In the genomic region with DNA sequence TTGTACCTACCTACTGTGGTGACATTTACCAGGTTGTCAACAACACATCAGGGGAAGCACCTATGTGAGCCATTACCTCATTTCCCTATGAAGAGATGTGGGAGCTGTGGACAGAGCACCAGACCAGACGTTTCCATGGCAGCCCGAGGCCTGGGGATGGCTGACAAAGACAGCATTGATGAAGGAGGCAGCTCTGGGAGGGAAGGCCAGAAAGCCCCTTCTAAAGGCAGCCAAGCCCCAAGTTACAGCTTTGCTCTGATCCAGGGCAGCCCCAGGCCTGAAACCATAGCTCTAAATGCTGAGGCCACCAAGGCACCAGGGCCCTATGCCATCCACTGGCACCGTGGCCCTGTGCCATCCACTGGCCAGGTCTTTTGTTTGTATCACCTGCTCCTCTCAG, we compare ENCODE assay signal across 15 mouse cellular contexts.
DNase-seq lines count a peak whose midpoint lies in the region; ATAC-seq and TF ChIP-seq lines count a peak whose summit lies in the region.
"Had no signal": no experiment of that assay in that cellular context is flagged by ENCODE, and none has a peak within 500 bp of the region (broad histone marks: within the 10 kb centered on the region; RNA-seq: fewer than 3 reads in every experiment).

No protein-coding gene starts in this region.

- no peak for DNase-seq in stomach, postnatal 0 days (ENCODE audit: low spot score)
- peak; percentile 35 for DNase-seq in hindbrain, embryonic 11.5 days (ENCODE audit: low spot score)
- no peak for DNase-seq in midbrain, embryonic 11.5 days (ENCODE audit: low spot score, missing footprints)
- DNase-seq in thymus, adult 18-20 months = no peak
- no peak for DNase-seq in heart, embryonic 10.5 days (ENCODE audit: low spot score)
- no peak for DNase-seq in spleen, postnatal 4 days (ENCODE audit: low spot score in 2 of 2)
- DNase-seq in layer of hippocampus, adult 8-10 months (ENCODE audit: low spot score in 2 of 2) = no peak
- DNase-seq: cerebellum, adult 2 months; heart, postnatal 10 days; kidney, adult 18-20 months; liver, postnatal 0 days; right cerebral cortex, postnatal 25 days; thymus, postnatal 4 days had no signal

- no peak overlapping the region for H3K4me2 ChIP-seq in stomach, embryonic 14.5 days (replicated peaks; ENCODE audit: low read depth, low read length)
- H3K4me2 ChIP-seq in stomach, postnatal 0 days (replicated peaks; ENCODE audit: low read depth) = no peak overlapping the region
- H3K4me2 ChIP-seq in hindbrain, embryonic 11.5 days (replicated peaks; ENCODE audit: low read depth, low read length) = no peak overlapping the region
- H3K4me2 ChIP-seq in midbrain, embryonic 11.5 days = no peak overlapping the region
- H3K4me2 ChIP-seq: stomach, embryonic 15.5 days had no signal

- no peak overlapping the region for H3K9ac ChIP-seq in stomach, embryonic 14.5 days (replicated peaks; ENCODE audit: low read depth, low read length)
- H3K9ac ChIP-seq in stomach, postnatal 0 days (ENCODE audit: low read length) = no peak overlapping the region
- H3K9ac ChIP-seq in hindbrain, embryonic 11.5 days (ENCODE audit: low read depth, low read length) = 0 out of 2 replicates have a peak overlapping the region, but pooled peaks have one; percentile 27
- H3K9ac ChIP-seq in midbrain, embryonic 11.5 days (ENCODE audit: low read length) = peak overlapping the region; percentile 40; the same call in 1 of the 2 replicates
- H3K9ac ChIP-seq: liver, postnatal 0 days; stomach, embryonic 15.5 days had no signal

- TF ChIP-seq CTCF in stomach, postnatal 0 days (IDR thresholded peaks at IDR 0.05; ENCODE audit: low read depth) = no peak

- H3K27me3 ChIP-seq in stomach, embryonic 14.5 days (ENCODE audit: control insufficient read depth, insufficient read depth, low read length) = no peaks in the 10 kb centered on the region
- H3K27me3 ChIP-seq in stomach, postnatal 0 days (ENCODE audit: control insufficient read depth, insufficient read depth, low read length) = no peaks in the 10 kb centered on the region
- no peaks in the 10 kb centered on the region for H3K27me3 ChIP-seq in hindbrain, embryonic 11.5 days (ENCODE audit: control insufficient read depth, insufficient read depth, low read length)
- H3K27me3 ChIP-seq in midbrain, embryonic 11.5 days (ENCODE audit: control insufficient read depth, insufficient read depth, low read length) = no peaks in the 10 kb centered on the region; the same call in 1 of the 2 replicates
- no peaks in the 10 kb centered on the region for H3K27me3 ChIP-seq in heart, embryonic 10.5 days (ENCODE audit: insufficient read depth, poor library complexity, severe bottlenecking)

- 0 out of 2 replicates have a peak, but pooled peaks have one; percentile 18 for ATAC-seq in stomach, embryonic 14.5 days (ENCODE audit: insufficient number of reproducible peaks, insufficient read depth, low FRiP score, low read depth)
- ATAC-seq in stomach, postnatal 0 days (ENCODE audit: low FRiP score, low TSS enrichment) = no peak
- peak; percentile 43; the same call in 1 of the 2 replicates for ATAC-seq in hindbrain, embryonic 11.5 days (ENCODE audit: low FRiP score)
- ATAC-seq in midbrain, embryonic 11.5 days (ENCODE audit: low FRiP score) = peak; percentile 65
- ATAC-seq: liver, postnatal 0 days had no signal

- peaks cover 11% of the 10 kb centered on the region for H3K4me1 ChIP-seq in stomach, embryonic 14.5 days (ENCODE audit: control insufficient read depth, insufficient read depth, low read length)
- peaks cover 8% of the 10 kb centered on the region; the same call in 1 of the 2 replicates for H3K4me1 ChIP-seq in stomach, postnatal 0 days (replicated peaks; ENCODE audit: control insufficient read depth, insufficient read depth)
- H3K4me1 ChIP-seq in hindbrain, embryonic 11.5 days (replicated peaks; ENCODE audit: control insufficient read depth, insufficient read depth, low read length) = peaks cover 5% of the 10 kb centered on the region; the same call in 1 of the 2 replicates
- peaks cover 18% of the 10 kb centered on the region for H3K4me1 ChIP-seq in midbrain, embryonic 11.5 days (ENCODE audit: control insufficient read depth, insufficient read depth, low read length)
- H3K4me1 ChIP-seq in heart, embryonic 10.5 days = peaks cover 18% of the 10 kb centered on the region

- 77% methylated on average over 3 of the region's 3 CpGs for WGBS in stomach, embryonic 14.5 days
- 74% methylated on average over 3 of the region's 3 CpGs for WGBS in stomach, postnatal 0 days
- WGBS in hindbrain, embryonic 11.5 days = 30% methylated on average over 3 of the region's 3 CpGs
- WGBS in midbrain, embryonic 11.5 days = 33% methylated on average over 3 of the region's 3 CpGs
- 64% methylated on average over 3 of the region's 3 CpGs for WGBS in heart, embryonic 10.5 days

- no peak for TF ChIP-seq EP300 in stomach, postnatal 0 days (optimal IDR thresholded peaks at IDR 0.05)

- no peaks in the 10 kb centered on the region for H3K9me3 ChIP-seq in stomach, embryonic 14.5 days (ENCODE audit: control insufficient read depth, low read depth, low read length)
- H3K9me3 ChIP-seq in stomach, postnatal 0 days (ENCODE audit: control insufficient read depth, low read length) = no peaks in the 10 kb centered on the region
- H3K9me3 ChIP-seq in hindbrain, embryonic 11.5 days (ENCODE audit: control insufficient read depth, low read length) = no peaks in the 10 kb centered on the region
- no peaks in the 10 kb centered on the region for H3K9me3 ChIP-seq in midbrain, embryonic 11.5 days (ENCODE audit: control insufficient read depth, low read length)
- H3K9me3 ChIP-seq in heart, embryonic 10.5 days = no peaks in the 10 kb centered on the region
- H3K9me3 ChIP-seq: stomach, embryonic 15.5 days had no signal

- no peak overlapping the region for H3K4me3 ChIP-seq in stomach, embryonic 14.5 days (ENCODE audit: low read depth, low read length)
- no peak overlapping the region for H3K4me3 ChIP-seq in stomach, postnatal 0 days (ENCODE audit: low read depth, low read length)
- no peak overlapping the region for H3K4me3 ChIP-seq in hindbrain, embryonic 11.5 days (ENCODE audit: low read depth, low read length)
- no peak overlapping the region for H3K4me3 ChIP-seq in midbrain, embryonic 11.5 days (ENCODE audit: low read depth, low read length)
- H3K4me3 ChIP-seq in heart, embryonic 10.5 days = no peak overlapping the region
- H3K4me3 ChIP-seq: stomach, embryonic 15.5 days had no signal

- no peaks in the 10 kb centered on the region for H3K36me3 ChIP-seq in stomach, embryonic 14.5 days (ENCODE audit: control insufficient read depth, insufficient read depth, low read length)
- no peaks in the 10 kb centered on the region for H3K36me3 ChIP-seq in stomach, postnatal 0 days (ENCODE audit: control insufficient read depth, insufficient read depth, low read length)
- H3K36me3 ChIP-seq in hindbrain, embryonic 11.5 days (ENCODE audit: control insufficient read depth, insufficient read depth, low read length) = no peaks in the 10 kb centered on the region
- no peaks in the 10 kb centered on the region for H3K36me3 ChIP-seq in midbrain, embryonic 11.5 days (ENCODE audit: control insufficient read depth, insufficient read depth, low read length)
- H3K36me3 ChIP-seq in heart, embryonic 10.5 days = no peaks in the 10 kb centered on the region
- H3K36me3 ChIP-seq: stomach, embryonic 15.5 days had no signal

- H3K27ac ChIP-seq in stomach, embryonic 14.5 days (ENCODE audit: low read length) = no peak overlapping the region
- no peak overlapping the region for H3K27ac ChIP-seq in stomach, postnatal 0 days (replicated peaks)
- peak overlapping the region; percentile 65; the same call in 1 of the 2 replicates for H3K27ac ChIP-seq in hindbrain, embryonic 11.5 days (ENCODE audit: low read depth, low read length)
- H3K27ac ChIP-seq in midbrain, embryonic 11.5 days (ENCODE audit: low read depth, low read length) = 0 out of 2 replicates have a peak overlapping the region, but pooled peaks have one; percentile 40
- no peak overlapping the region for H3K27ac ChIP-seq in heart, embryonic 10.5 days
- H3K27ac ChIP-seq: stomach, embryonic 15.5 days had no signal

Comparison
In these comparisons a context has a peak if more than half of its experiments do, and no peak if none do; other contexts are left out.
1. H3K27ac ChIP-seq: peak in hindbrain, embryonic 11.5 days (single experiment) and midbrain, embryonic 11.5 days (single experiment); none in stomach, embryonic 14.5 days (single experiment), stomach, postnatal 0 days (single experiment) and heart, embryonic 10.5 days (single experiment).
2. H3K9ac ChIP-seq: peak in hindbrain, embryonic 11.5 days (single experiment) and midbrain, embryonic 11.5 days (single experiment); none in stomach, embryonic 14.5 days (single experiment) and stomach, postnatal 0 days (single experiment).